Mouse (Mus musculus) limb, embryonic 15.5 days (tissue): ENCODE measurements around the gene Gm2035. TPM values are rescaled to one million over a fixed set of nuclear protein-coding genes. Genes with fewer than 3 reads are reported as not detected.
"Not testable (repeated sequence)": the region's sequence is repeated elsewhere in the genome, so short reads cannot be mapped to it uniquely, and the experiment has no call there.

Source experiments
- ATAC-seq: fragments of 200-750 bp; cut with Nextera tagmentation; 2 replicates; pipeline ENCODE4 v1.8.0; 2017; ENCODE audit warnings: low read depth, moderate TSS enrichment; ENCODE audit not compliant: insufficient number of reproducible peaks, low FRiP score, low TSS enrichment
- H3K27ac ChIP-seq: fragments of 300-500 bp; sonication (generic); 2 replicates; pipeline ENCODE4 v1.5.1; 2015; ENCODE audit warnings: moderate library complexity, mild to moderate bottlenecking, inconsistent platforms
- H3K27me3 ChIP-seq: fragments of 300-500 bp; sonication (generic); 2 replicates; pipeline ENCODE4 v1.6.1; 2015; ENCODE audit warnings: inconsistent platforms
- H3K36me3 ChIP-seq: fragments of 300-500 bp; sonication (generic); 2 replicates; pipeline ENCODE4 v1.6.1; 2015; ENCODE audit warnings: inconsistent platforms
- H3K4me1 ChIP-seq: fragments of 300-500 bp; sonication (generic); 2 replicates; pipeline ENCODE4 v1.6.1; 2015; ENCODE audit warnings: inconsistent platforms
- H3K4me2 ChIP-seq: fragments of 300-500 bp; sonication (generic); 2 replicates; pipeline ENCODE4 v1.6.1; 2015; ENCODE audit warnings: mild to moderate bottlenecking, inconsistent platforms
- H3K4me3 ChIP-seq: fragments of 300-500 bp; sonication (generic); 2 replicates; pipeline ENCODE4 v1.5.1; 2015; ENCODE audit warnings: mild to moderate bottlenecking, inconsistent platforms
- H3K9ac ChIP-seq: fragments of 300-500 bp; sonication (generic); 2 replicates; pipeline ENCODE4 v1.6.1; 2015; ENCODE audit warnings: inconsistent platforms
- H3K9me3 ChIP-seq: fragments of 300-500 bp; sonication (generic); 2 replicates; pipeline ENCODE4 v1.6.1; 2016; ENCODE audit warnings: inconsistent platforms
- WGBS: fragments of 180-500 bp; shearing (Covaris S2); methylation state at CpG from one replicate; pipeline ENCODE4 v1.1.7; 2015; 5-methylcytosine and 5-hydroxymethylcytosine counted together
- polyA plus RNA-seq: library from polyadenylated mRNA; unstranded; fragments of >200 nt; fragmentation: Nextera tagmentation; extraction: Ambion mirVana; gene quantifications from 2 replicates; pipeline ENCODE4 v1.2.1, GENCODE M21; 2015

Gene Gm2035
- polyA plus RNA-seq: not detected in 2 replicates

GRCm38 (mm10) chr12:87919721-87920120, at the start of gene Gm2035:
Gene Gm2035 (minus strand): TSS chr12:87919857.
- H3K9ac ChIP-seq, H3K27me3 ChIP-seq, H3K4me1 ChIP-seq, H3K27ac ChIP-seq, H3K36me3 ChIP-seq, H3K9me3 ChIP-seq, H3K4me2 ChIP-seq, H3K4me3 ChIP-seq, ATAC-seq: not testable (repeated sequence)
- 80% methylated on average over 2 of the region's 2 CpGs for whole genome bisulfite sequencing

DNA sequence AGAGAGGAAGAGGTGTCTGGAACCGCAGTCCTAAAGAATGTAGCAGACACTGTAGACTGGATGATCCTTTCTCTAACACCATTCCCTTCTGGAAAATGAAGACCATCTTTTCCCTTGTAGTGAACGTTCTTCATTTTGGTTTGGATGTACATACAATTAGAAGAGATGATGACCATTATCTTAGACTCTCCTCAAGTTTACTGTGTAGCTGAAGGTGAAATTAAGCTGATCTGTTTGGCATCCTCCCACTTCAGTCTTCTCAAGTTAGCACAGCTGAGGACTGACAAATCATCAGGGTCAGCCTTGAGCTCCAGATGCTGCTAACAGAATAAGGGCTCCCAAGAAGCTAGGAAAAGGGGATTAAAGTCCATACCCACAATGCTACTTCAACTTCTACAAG, 34.1 kb upstream of the Gm2035 start, which contains the start of gene Gm2042:
Gene Gm2042 (plus strand): TSS at position 301 of the 400 bp plus-strand sequence.
- H3K36me3 ChIP-seq, ATAC-seq, H3K9me3 ChIP-seq, H3K4me3 ChIP-seq, H3K27me3 ChIP-seq, H3K4me1 ChIP-seq, H3K4me2 ChIP-seq, H3K27ac ChIP-seq, H3K9ac ChIP-seq: not testable (repeated sequence)
- WGBS: 77% methylated on average over 2 of the region's 2 CpGs

- H3K27me3 ChIP-seq, ATAC-seq, H3K36me3 ChIP-seq, H3K4me2 ChIP-seq, H3K4me3 ChIP-seq, H3K27ac ChIP-seq, H3K4me1 ChIP-seq, H3K9ac ChIP-seq, H3K9me3 ChIP-seq: not testable (repeated sequence)
- 85% methylated on average over 1 of the region's 1 CpGs for WGBS
These were observed 24.6 kb downstream of the Gm2035 start, which contains the start of gene Gm2022 for GRCm38 (mm10) chr12:87895070-87895469. Gene Gm2022 (plus strand): TSS chr12:87895370.

- not testable (repeated sequence) for H3K9ac ChIP-seq, H3K4me3 ChIP-seq, H3K9me3 ChIP-seq, H3K27ac ChIP-seq, H3K36me3 ChIP-seq, ATAC-seq, H3K4me1 ChIP-seq, H3K27me3 ChIP-seq, H3K4me2 ChIP-seq
- 81% methylated on average over 5 of the region's 5 CpGs for WGBS
These were observed 45.9 kb downstream of the Gm2035 start, which contains the start of gene Gm2016 for GRCm38 (mm10) chr12:87873772-87874171. Gene Gm2016 (plus strand): TSS chr12:87874072.

Other genes starting within 250 kb of the Gm2035 start
- gene Gm21319, start 144.1 kb downstream of the Gm2035 start, polyA plus RNA-seq: not detected in 2 replicates
- gene Gm21936, start 124.3 kb downstream of the Gm2035 start, polyA plus RNA-seq: not detected in 2 replicates
- gene BB287469, start 103.3 kb downstream of the Gm2035 start, polyA plus RNA-seq: not detected in 2 replicates
- not detected in 2 replicates for gene Gm2001, start 77.5 kb downstream of the Gm2035 start, polyA plus RNA-seq
- gene Gm2016, start 45.8 kb downstream of the Gm2035 start, polyA plus RNA-seq: not detected in 2 replicates
- not detected in 2 replicates for gene Gm2022, start 24.5 kb downstream of the Gm2035 start, polyA plus RNA-seq
- gene Gm2042, start 34.2 kb upstream of the Gm2035 start, polyA plus RNA-seq: not detected in 2 replicates
- not detected in 2 replicates for gene Gm2075, start 92.0 kb upstream of the Gm2035 start, polyA plus RNA-seq
- gene Gm6803, start 98.9 kb upstream of the Gm2035 start, polyA plus RNA-seq: not detected in 2 replicates
- gene Gm2056, start 107.1 kb upstream of the Gm2035 start, polyA plus RNA-seq: not detected in 2 replicates
- gene Gm16368, start 163.8 kb upstream of the Gm2035 start, polyA plus RNA-seq: not detected in 2 replicates